Mouse (Mus musculus) C3H10T1/2 (cell line): ENCODE results near the gene Gm21961. TPM values are rescaled to one million over a fixed set of nuclear protein-coding genes. Genes with fewer than 3 reads are reported as not detected.

Source experiments
- polyA plus RNA-seq, 2 experiments: library from polyadenylated mRNA; unstranded; fragments of >200 nt; fragmentation: generic; extraction: Trizol; gene quantifications; one replicate each; pipeline ENCODE4 v1.2.1; 2012; ENCODE audit warnings: missing spikeins in 2 of 2

Gene Gm21961
- not detected for polyA plus RNA-seq

DNA sequence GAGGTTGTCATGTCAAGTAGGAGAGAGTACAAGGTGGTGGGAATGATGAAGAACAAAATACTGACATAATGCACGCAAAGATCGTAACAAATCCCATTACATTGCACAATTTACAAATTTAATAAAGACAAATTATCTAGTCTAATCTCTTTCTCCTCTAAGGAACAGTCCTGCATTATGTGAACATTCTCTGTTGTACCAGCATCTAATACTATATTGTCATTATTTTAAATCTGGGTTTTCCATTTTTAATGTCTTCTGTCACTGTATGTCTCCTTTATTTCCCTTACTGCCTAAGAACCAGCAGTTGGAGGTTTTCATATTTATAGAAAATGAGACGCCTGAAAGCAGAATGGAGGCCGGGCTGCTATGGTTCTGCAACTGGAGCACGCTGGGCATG is at the start of gene Gm21961:
Gm21961 (minus strand) TSS at position 101 of the 400 bp plus-strand sequence.

Other genes with a start within 250 kb of the Gm21961 start
- not detected for gene Gm21798, start 197.2 kb downstream of the Gm21961 start, polyA plus RNA-seq